Mouse (Mus musculus) neural tube, embryonic 11.5 days (tissue): ENCODE measurements at regions not wholly inside any gene's neighbourhood (a gene's known extent, or its start where the extent isn't known, plus 50 kb on each side); places are given as distances from the start of the nearest gene placed in this dataset.

Experiments
- ATAC-seq: fragments of 200-750 bp; cut with Nextera tagmentation; 2 replicates; pipeline ENCODE4 v1.8.0; 2017; ENCODE audit warnings: moderate number of reproducible peaks, mild to moderate bottlenecking, moderate TSS enrichment, moderate library complexity; ENCODE audit not compliant: insufficient read depth, low FRiP score, low TSS enrichment
- DNase-seq: peaks from one replicate; pipeline ENCODE4 v3.0.0-alpha.2; 2015; ENCODE audit warnings: low spot score
- H3K27ac ChIP-seq: fragments of 300-500 bp; sonication (generic); 2 replicates; pipeline ENCODE4 v1.5.1; 2014; ENCODE audit warnings: low read depth, mild to moderate bottlenecking, low read length
- H3K27me3 ChIP-seq: fragments of 300-500 bp; sonication (generic); 2 replicates; pipeline ENCODE4 v1.6.1; 2014; ENCODE audit warnings: mild to moderate bottlenecking, low read length, mixed read lengths; ENCODE audit not compliant: control insufficient read depth, insufficient read depth
- H3K36me3 ChIP-seq: fragments of 300-500 bp; sonication (generic); 2 replicates; pipeline ENCODE4 v1.6.1; 2014; ENCODE audit warnings: mild to moderate bottlenecking, low read length, moderate library complexity, mixed read lengths; ENCODE audit not compliant: control insufficient read depth, insufficient read depth
- H3K4me1 ChIP-seq: fragments of 300-500 bp; sonication (generic); 2 replicates; pipeline ENCODE4 v1.6.1; 2014; ENCODE audit warnings: low read length, mixed read lengths; ENCODE audit not compliant: control insufficient read depth, insufficient read depth
- H3K4me2 ChIP-seq: fragments of 300-500 bp; sonication (generic); 2 replicates; pipeline ENCODE4 v1.6.1; 2014; ENCODE audit warnings: low read depth, mild to moderate bottlenecking, moderate library complexity
- H3K4me3 ChIP-seq: fragments of 300-500 bp; sonication (generic); 2 replicates; pipeline ENCODE4 v1.5.1; 2014; ENCODE audit warnings: low read depth, low read length
- H3K9ac ChIP-seq: fragments of 300-500 bp; sonication (generic); 2 replicates; pipeline ENCODE4 v1.6.1; 2014; ENCODE audit warnings: mild to moderate bottlenecking, low read length
- H3K9me3 ChIP-seq: fragments of 300-500 bp; sonication (generic); 2 replicates; pipeline ENCODE4 v1.6.1; 2016; ENCODE audit warnings: low read length; ENCODE audit not compliant: control insufficient read depth
- WGBS: fragments of 180-500 bp; shearing (Covaris S2); extraction: QIAGEN DNeasy Blood & Tissue Kit; methylation state at CpG from one replicate; pipeline ENCODE4 v1.1.7; 2014; 5-methylcytosine and 5-hydroxymethylcytosine counted together

- Histone ChIP-seq H3K27ac (no peak overlapping the region), H3K27me3 (no peaks in the 10 kb centered on the region), H3K36me3 (no peaks in the 10 kb centered on the region)
Measured at GRCm38 (mm10) chr4:93830701-93831100, 495.4 kb upstream of the Tusc1 start.

GRCm38 (mm10) chr4:93793104-93793503, 457.8 kb upstream of the Tusc1 start:
- ATAC-seq (no peak), DNase-seq (no peak)
- WGBS = 87% methylated on average over 1 of the region's 1 CpGs

More at GRCm38 (mm10) chr4:93830701-93831100, 495.4 kb upstream of the Tusc1 start:
- H3K4me1 ChIP-seq = no peaks in the 10 kb centered on the region
- H3K4me2 ChIP-seq = no peak overlapping the region
- H3K4me3 ChIP-seq = no peak overlapping the region
- DNase-seq (no peak), ATAC-seq (no peak)
- no peak overlapping the region for H3K9ac ChIP-seq
- H3K9me3 ChIP-seq = no peaks in the 10 kb centered on the region

GRCm38 (mm10) chr4:93790157-93790556, 454.8 kb upstream of the Tusc1 start:
- no peak for ATAC-seq
- no peak for DNase-seq
- H3K27me3 ChIP-seq = no peaks in the 10 kb centered on the region
- WGBS = 73% methylated on average over 11 of the region's 11 CpGs
- no peaks in the 10 kb centered on the region for H3K36me3 ChIP-seq
- no peak overlapping the region for H3K27ac ChIP-seq
- no peak overlapping the region for H3K9ac ChIP-seq
- H3K9me3 ChIP-seq = no peaks in the 10 kb centered on the region
- no peak overlapping the region for H3K4me2 ChIP-seq
- no peaks in the 10 kb centered on the region for H3K4me1 ChIP-seq
- no peak overlapping the region for H3K4me3 ChIP-seq

More at GRCm38 (mm10) chr4:93793104-93793503, 457.8 kb upstream of the Tusc1 start:
- H3K4me2 ChIP-seq = no peak overlapping the region
- no peaks in the 10 kb centered on the region for H3K9me3 ChIP-seq
- H3K36me3 ChIP-seq = no peaks in the 10 kb centered on the region
- no peak overlapping the region for H3K27ac ChIP-seq
- no peaks in the 10 kb centered on the region for H3K27me3 ChIP-seq
- no peak overlapping the region for H3K9ac ChIP-seq
- H3K4me1 ChIP-seq = no peaks in the 10 kb centered on the region
- no peak overlapping the region for H3K4me3 ChIP-seq

GRCm38 (mm10) chr4:93754497-93754896, 419.2 kb upstream of the Tusc1 start:
- no peak overlapping the region for H3K27ac ChIP-seq
- ATAC-seq (no peak), DNase-seq (no peak)
- H3K9ac ChIP-seq = no peak overlapping the region
- H3K4me3 ChIP-seq = no peak overlapping the region
- WGBS = 90% methylated on average over 2 of the region's 2 CpGs
- no peak overlapping the region for H3K4me2 ChIP-seq
- no peaks in the 10 kb centered on the region for H3K9me3 ChIP-seq
- no peaks in the 10 kb centered on the region for H3K36me3 ChIP-seq
- no peaks in the 10 kb centered on the region for H3K4me1 ChIP-seq
- no peaks in the 10 kb centered on the region for H3K27me3 ChIP-seq

- WGBS = 51% methylated on average over 2 of the region's 2 CpGs
- Histone ChIP-seq H3K4me1 (no peaks in the 10 kb centered on the region), H3K4me2 (no peak overlapping the region), H3K36me3 (no peaks in the 10 kb centered on the region), H3K9ac (no peak overlapping the region), H3K4me3 (no peak overlapping the region), H3K9me3 (no peaks in the 10 kb centered on the region), H3K27ac (no peak overlapping the region), H3K27me3 (no peaks in the 10 kb centered on the region)
- ATAC-seq (no peak), DNase-seq (no peak)
Measured at GRCm38 (mm10) chr4:93746326-93746725, 411.0 kb upstream of the Tusc1 start.

- no peaks in the 10 kb centered on the region for H3K4me1 ChIP-seq
- no peak for DNase-seq
- 81% methylated on average over 3 of the region's 3 CpGs for WGBS
- H3K9ac ChIP-seq = no peak overlapping the region
- no peaks in the 10 kb centered on the region for H3K36me3 ChIP-seq
- no peak overlapping the region for H3K4me2 ChIP-seq
- no peak overlapping the region for H3K4me3 ChIP-seq
- no peak for ATAC-seq
- H3K27ac ChIP-seq = no peak overlapping the region
- no peaks in the 10 kb centered on the region for H3K27me3 ChIP-seq
- no peaks in the 10 kb centered on the region for H3K9me3 ChIP-seq
Measured at GRCm38 (mm10) chr4:93713711-93714110, 378.4 kb upstream of the Tusc1 start.

- Histone ChIP-seq H3K9me3 (no peaks in the 10 kb centered on the region), H3K27ac (no peak overlapping the region), H3K4me2 (no peak overlapping the region), H3K4me3 (no peak overlapping the region), H3K36me3 (no peaks in the 10 kb centered on the region), H3K4me1 (no peaks in the 10 kb centered on the region), H3K9ac (no peak overlapping the region), H3K27me3 (no peaks in the 10 kb centered on the region)
- WGBS = 75% methylated on average over 8 of the region's 8 CpGs
- DNase-seq (no peak), ATAC-seq (no peak)
Measured at GRCm38 (mm10) chr4:93676403-93677039, 341.2 kb upstream of the Tusc1 start.

GRCm38 (mm10) chr4:93675739-93676402, 340.6 kb upstream of the Tusc1 start:
- Histone ChIP-seq H3K9me3 (no peaks in the 10 kb centered on the region), H3K9ac (no peak overlapping the region), H3K4me2 (no peak overlapping the region), H3K27ac (no peak overlapping the region), H3K36me3 (no peaks in the 10 kb centered on the region), H3K4me3 (no peak overlapping the region), H3K27me3 (no peaks in the 10 kb centered on the region), H3K4me1 (no peaks in the 10 kb centered on the region)
- 76% methylated on average over 6 of the region's 6 CpGs for WGBS
- ATAC-seq = no peak
- no peak for DNase-seq

GRCm38 (mm10) chr4:93669050-93669449, 333.7 kb upstream of the Tusc1 start:
- no peaks in the 10 kb centered on the region for H3K4me1 ChIP-seq
- no peak overlapping the region for H3K9ac ChIP-seq
- H3K4me2 ChIP-seq = no peak overlapping the region
- ATAC-seq = no peak
- H3K9me3 ChIP-seq = no peaks in the 10 kb centered on the region
- no peaks in the 10 kb centered on the region for H3K36me3 ChIP-seq
- no peak for DNase-seq
- no peak overlapping the region for H3K4me3 ChIP-seq
- H3K27me3 ChIP-seq = no peaks in the 10 kb centered on the region
- no peak overlapping the region for H3K27ac ChIP-seq
